Mouse (Mus musculus): Measurements from ENCODE around the gene Irf2bpl.

DNA sequence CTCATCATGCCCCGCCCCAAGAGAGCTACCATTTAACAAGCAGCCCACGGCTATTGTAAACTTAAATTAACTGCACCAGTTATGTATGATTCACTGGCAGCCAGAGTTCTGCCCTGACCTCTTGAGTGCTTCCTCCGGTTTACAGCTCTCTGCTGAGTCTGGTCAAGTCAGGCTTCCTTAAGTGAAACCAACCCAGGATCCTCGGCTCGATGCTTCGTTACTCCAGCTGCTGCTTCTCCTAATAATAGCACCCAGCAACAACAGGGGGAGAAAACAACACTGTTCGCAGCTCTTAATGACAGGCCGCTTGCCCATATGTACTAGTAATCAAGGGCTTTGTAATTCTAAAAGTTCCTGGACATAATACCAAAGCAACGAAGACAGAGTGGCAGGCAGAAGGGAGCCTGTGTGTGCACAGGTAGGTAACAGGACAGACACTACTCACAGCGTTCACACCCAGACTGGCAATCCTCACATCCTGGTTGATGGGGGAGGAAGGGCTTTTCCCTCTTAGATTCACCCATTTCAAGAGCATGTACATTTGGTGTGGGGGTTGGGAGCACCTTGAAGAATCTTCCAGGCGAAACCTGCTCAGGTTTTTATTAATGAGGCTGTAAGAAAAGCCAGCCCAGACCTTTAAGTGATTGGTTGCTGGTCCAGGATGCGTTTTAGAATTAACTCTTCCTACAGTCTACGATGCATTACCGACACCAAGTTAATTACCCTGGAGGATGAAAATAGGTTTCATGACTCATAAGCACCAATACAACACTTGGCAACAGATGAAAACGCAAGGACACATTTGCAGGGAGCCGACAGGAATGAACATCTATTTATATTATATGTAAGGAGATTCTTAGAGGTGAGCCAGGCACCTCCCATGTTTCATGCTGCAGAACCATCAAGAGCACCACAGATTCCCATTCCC, 5.9 kb downstream of the Irf2bpl start:
- no peak for TF ChIP-seq POLR2A (IDR thresholded peaks at IDR 0.05; ENCODE audit: borderline replicate concordance, extremely low read depth, low read depth, low read length)
- TF ChIP-seq CTCF (IDR thresholded peaks at IDR 0.05; ENCODE audit: insufficient read depth, low read length), result no peak

Data from lung, adult 2 months (tissue).